ENCODE assay signal across 26 mouse cellular contexts in genomic region chr5:76160086-76160485, GRCm38 (mm10).
"Had no signal": no experiment of that assay in that cellular context is flagged by ENCODE, and none has a peak within 500 bp of the region (broad histone marks: within the 10 kb centered on the region; RNA-seq: fewer than 3 reads in every experiment).

No protein-coding gene starts in this region.

- H3K27me3 ChIP-seq: embryonic facial prominence, embryonic 12.5 days; embryonic facial prominence, embryonic 13.5 days; embryonic facial prominence, embryonic 15.5 days; forebrain, embryonic 12.5 days; forebrain, embryonic 13.5 days; forebrain, embryonic 15.5 days had no signal

- H3K36me3 ChIP-seq: forebrain, embryonic 12.5 days had no signal

- H3K4me1 ChIP-seq: embryonic facial prominence, embryonic 12.5 days; embryonic facial prominence, embryonic 13.5 days; embryonic facial prominence, embryonic 15.5 days; forebrain, embryonic 12.5 days; forebrain, embryonic 13.5 days; forebrain, embryonic 15.5 days had no signal

- H3K4me3 ChIP-seq: embryonic facial prominence, embryonic 10.5 days; embryonic facial prominence, embryonic 12.5 days; embryonic facial prominence, embryonic 13.5 days; embryonic facial prominence, embryonic 15.5 days; erythroblast, embryonic 14.5 days; forebrain, embryonic 10.5 days; forebrain, embryonic 12.5 days; forebrain, embryonic 13.5 days; forebrain, embryonic 15.5 days; gastrocnemius, adult 2 months; heart, adult 2 months had no signal

- H3K9me3 ChIP-seq: embryonic facial prominence, embryonic 10.5 days; embryonic facial prominence, embryonic 12.5 days; embryonic facial prominence, embryonic 13.5 days; embryonic facial prominence, embryonic 15.5 days; forebrain, embryonic 10.5 days; forebrain, embryonic 12.5 days; forebrain, embryonic 13.5 days; forebrain, embryonic 15.5 days had no signal

- DNase-seq: cerebellum, adult 2 months; cerebellum, adult 8-10 months; cerebellum, adult 9-10 months; cerebellum, adult 9-11 months; cerebellum, postnatal 10 days; cerebellum, postnatal 14 days; cerebellum, postnatal 25 days; cerebellum, postnatal 36 days; embryo, embryonic 11 days; forebrain, postnatal 0 days; gastrocnemius, adult 2 months; gastrocnemius, postnatal 10 days; gastrocnemius, postnatal 14 days; gastrocnemius, postnatal 25 days; gastrocnemius, postnatal 36 days; heart, adult 18-20 months; heart, adult 2 months had no signal

- H3K27ac ChIP-seq: embryonic facial prominence, embryonic 10.5 days; embryonic facial prominence, embryonic 12.5 days; embryonic facial prominence, embryonic 13.5 days; embryonic facial prominence, embryonic 15.5 days; forebrain, embryonic 10.5 days; forebrain, embryonic 12.5 days; forebrain, embryonic 13.5 days; forebrain, embryonic 15.5 days; gastrocnemius, adult 2 months; heart, adult 2 months had no signal
